Mouse (Mus musculus) small intestine, adult 2 months (tissue): ENCODE results near the gene Rbp7. TPM values are rescaled to one million over a fixed set of nuclear protein-coding genes. Genes with fewer than 3 reads are reported as not detected.

Experiments used
- H3K27ac ChIP-seq: fragments of 200-500 bp; 2 replicates; pipeline ENCODE4 v1.5.1; 2012; ENCODE audit warnings: low read depth, low read length, control low read depth, inconsistent platforms; ENCODE audit not compliant: insufficient read depth
- H3K27me3 ChIP-seq: fragments of 200-500 bp; 2 replicates; pipeline ENCODE4 v1.6.1; 2012; ENCODE audit warnings: mild to moderate bottlenecking, moderate library complexity, low read length, inconsistent platforms; ENCODE audit not compliant: control insufficient read depth, insufficient read depth
- H3K36me3 ChIP-seq: fragments of 200-500 bp; 2 replicates; pipeline ENCODE4 v1.6.1; 2012; ENCODE audit warnings: mild to moderate bottlenecking, low read length, control low read depth, inconsistent platforms; ENCODE audit not compliant: control insufficient read depth, insufficient read depth
- H3K4me1 ChIP-seq: fragments of 200-500 bp; 2 replicates; pipeline ENCODE4 v1.6.1; 2012; ENCODE audit warnings: low read length, inconsistent platforms, mixed read lengths; ENCODE audit not compliant: control insufficient read depth, insufficient read depth, insufficient read length
- H3K4me3 ChIP-seq: fragments of 200-500 bp; 2 replicates; pipeline ENCODE4 v1.5.1; 2012; ENCODE audit warnings: low read depth, mild to moderate bottlenecking, control low read depth, inconsistent platforms, low read length, moderate library complexity
- CTCF ChIP-seq: fragments of 200-500 bp; IDR thresholded peaks from 2 replicates; pipeline ENCODE4 v1.5.1; 2012; ENCODE audit warnings: low read depth, mild to moderate bottlenecking, control low read depth, inconsistent platforms, low read length, moderate library complexity, mixed read lengths; ENCODE audit not compliant: insufficient replicate concordance, insufficient read length; ENCODE audit errors: extremely low read depth
- POLR2A ChIP-seq: fragments of 200-500 bp; IDR thresholded peaks from 2 replicates; pipeline ENCODE4 v1.6.1; 2012; ENCODE audit warnings: low read depth, mild to moderate bottlenecking, control low read depth, inconsistent platforms, low read length, moderate library complexity
- WGBS: fragments of 180-500 bp; shearing (Covaris S2); methylation state at CpG from one replicate; pipeline ENCODE4 v1.1.7; 2018; 5-methylcytosine and 5-hydroxymethylcytosine counted together
- polyA plus RNA-seq: library from polyadenylated mRNA; depleted of rRNA; stranded (reverse); fragments of >200 nt; gene quantifications from 2 replicates; pipeline ENCODE4 v1.2.3, GENCODE M21; 2012

The Rbp7 gene
- polyA plus RNA-seq, 1 experiment, result 3.9 TPM

DNA sequence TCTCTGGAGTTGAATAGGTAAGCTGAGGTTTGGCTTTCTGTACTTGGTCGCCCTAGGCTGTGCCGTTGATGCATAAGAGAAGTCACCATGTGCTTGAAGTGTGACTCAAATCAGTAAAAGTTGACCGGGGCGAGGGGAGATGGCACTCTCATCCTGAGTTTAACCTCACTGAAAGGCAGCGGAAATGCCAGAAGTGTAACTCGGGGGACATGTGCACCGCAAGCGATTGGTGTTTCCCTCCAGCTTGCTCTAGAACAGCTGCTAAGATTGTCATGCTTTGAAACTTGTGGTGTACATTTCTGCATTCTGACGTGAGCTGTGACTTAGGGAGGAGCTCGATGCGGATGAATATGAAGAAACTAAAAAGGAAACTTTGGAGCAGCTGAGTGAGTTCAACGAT is 33.0 kb upstream of the Rbp7 start:
- H3K27ac ChIP-seq, result peak overlapping the region; percentile 33; the same call in 1 of the 2 replicates
- peaks cover 29% of the 10 kb centered on the region for H3K36me3 ChIP-seq
- peaks cover 10% of the 10 kb centered on the region; the same call in 1 of the 2 replicates for H3K4me1 ChIP-seq
- no peak overlapping the region; the same call in 1 of the 2 replicates for H3K4me3 ChIP-seq
- WGBS, result 87% methylated on average over 12 of the region's 12 CpGs
- H3K27me3 ChIP-seq, result no peaks in the 10 kb centered on the region
- TF ChIP-seq POLR2A, result no peak
- no peak for TF ChIP-seq CTCF

DNA sequence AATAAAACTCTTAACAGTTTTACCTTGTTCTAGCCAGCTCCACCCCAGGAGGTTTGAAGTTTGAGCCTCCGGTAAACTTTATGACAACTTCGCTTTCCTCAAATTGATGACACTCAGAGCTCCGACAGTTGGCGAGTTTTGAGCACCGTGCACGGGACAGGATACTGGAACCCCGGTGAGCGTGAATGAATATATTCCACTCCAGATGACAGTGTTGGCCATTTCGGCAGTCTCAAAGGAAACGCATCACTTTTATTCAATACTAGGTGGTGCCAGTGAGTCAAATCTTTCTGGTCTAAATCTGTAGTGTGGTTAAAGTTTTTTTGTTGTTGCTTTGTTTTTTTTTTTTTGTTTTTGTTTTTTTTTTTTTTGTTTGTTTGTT is 31.0 kb upstream of the Rbp7 start:
- peak overlapping the region; percentile 72 for H3K27ac ChIP-seq
- peaks cover 8% of the 10 kb centered on the region; the same call in 1 of the 2 replicates for H3K4me1 ChIP-seq
- under 1% methylated on average over 10 of the region's 10 CpGs for WGBS
- H3K27me3 ChIP-seq, result no peaks in the 10 kb centered on the region
- TF ChIP-seq CTCF (peak; percentile 9; the same call in 1 of the 2 replicates), POLR2A (no peak)
- peaks cover 22% of the 10 kb centered on the region for H3K36me3 ChIP-seq
- H3K4me3 ChIP-seq, result peak overlapping the region; percentile 84

- Histone ChIP-seq H3K27ac (peak within 1 kb of the TSS; percentile 72), H3K4me1 (peaks cover 8% of the 10 kb centered on the region; the same call in 1 of the 2 replicates), H3K4me3 (peak within 1 kb of the TSS; percentile 84), H3K27me3 (no peaks in the 10 kb centered on the region), H3K36me3 (peaks cover 22% of the 10 kb centered on the region)
- no peak for TF ChIP-seq CTCF
- TF ChIP-seq POLR2A, result peak; percentile 58
- under 1% methylated on average over 60 of the region's 60 CpGs for WGBS
Observed at GRCm38 (mm10) chr4:149485053-149485824, 30.5 kb upstream of the Rbp7 start, which contains the start of the genes Nmnat1 and Lzic. TSS of gene Nmnat1 (minus strand) at chr4:149485202. TSS of gene Lzic (plus strand) at chr4:149485229.

DNA sequence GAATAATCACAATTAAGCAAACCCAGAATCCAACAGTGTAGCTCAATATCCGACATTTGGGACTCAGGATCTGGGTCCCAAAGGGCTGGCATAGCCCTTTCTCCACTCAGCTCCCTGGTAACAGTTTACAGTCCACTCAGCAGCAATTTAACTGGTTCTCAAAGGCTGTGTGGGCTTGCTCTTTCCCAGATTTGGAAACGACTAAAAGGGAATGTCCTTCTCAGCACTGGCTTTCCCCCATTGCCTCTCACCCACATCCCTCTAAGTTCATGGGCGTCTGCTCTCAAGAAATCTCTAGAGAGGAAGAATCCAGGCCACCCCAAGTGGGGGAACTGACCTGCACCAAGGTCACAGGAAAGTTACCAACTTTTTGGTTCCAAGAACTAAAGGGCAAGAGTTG is 29.8 kb upstream of the Rbp7 start:
- Histone ChIP-seq H3K4me3 (peak overlapping the region; percentile 84), H3K27ac (peak overlapping the region; percentile 59), H3K27me3 (no peaks in the 10 kb centered on the region), H3K4me1 (peaks cover 6% of the 10 kb centered on the region; the same call in 1 of the 2 replicates), H3K36me3 (peaks cover 21% of the 10 kb centered on the region)
- 44% methylated on average over 3 of the region's 3 CpGs for WGBS
- TF ChIP-seq POLR2A (no peak), CTCF (no peak)

GRCm38 (mm10) chr4:149477078-149477477 is 22.3 kb upstream of the Rbp7 start, which contains the start of gene Tmem274:
TSS of gene Tmem274 (plus strand) at chr4:149477378.
- WGBS, result 91% methylated on average over 11 of the region's 11 CpGs
- H3K27me3 ChIP-seq, result no peaks in the 10 kb centered on the region
- H3K36me3 ChIP-seq, result peaks cover 12% of the 10 kb centered on the region
- no peak within 1 kb of the TSS for H3K4me3 ChIP-seq
- no peak for TF ChIP-seq POLR2A
- TF ChIP-seq CTCF, result no peak
- H3K4me1 ChIP-seq, result no peaks in the 10 kb centered on the region
- H3K27ac ChIP-seq, result no peak within 1 kb of the TSS

DNA sequence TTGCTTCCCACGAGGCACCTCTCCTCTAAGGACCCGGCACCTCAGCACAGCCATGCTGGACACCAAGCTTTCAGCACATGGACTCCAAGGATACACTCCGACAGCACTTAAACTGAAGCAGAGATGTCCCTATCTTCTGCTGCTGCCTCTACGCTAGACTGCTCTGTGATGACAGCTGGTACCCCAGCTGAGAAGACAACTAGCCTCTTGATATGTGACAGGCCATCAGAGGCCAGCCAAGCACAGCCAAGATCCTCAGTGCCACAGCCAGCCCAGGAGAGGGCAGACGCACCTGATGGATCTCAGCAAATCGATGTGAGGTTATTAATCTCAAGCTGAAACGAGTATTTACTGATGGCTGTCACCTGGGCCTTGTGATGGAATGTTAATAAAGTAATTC is 20.3 kb upstream of the Rbp7 start:
- Histone ChIP-seq H3K27ac (no peak overlapping the region), H3K36me3 (peaks cover 18% of the 10 kb centered on the region), H3K4me3 (no peak overlapping the region), H3K27me3 (no peaks in the 10 kb centered on the region), H3K4me1 (no peaks in the 10 kb centered on the region)
- no peak for TF ChIP-seq CTCF
- TF ChIP-seq POLR2A, result no peak
- 63% methylated on average over 7 of the region's 7 CpGs for WGBS

DNA sequence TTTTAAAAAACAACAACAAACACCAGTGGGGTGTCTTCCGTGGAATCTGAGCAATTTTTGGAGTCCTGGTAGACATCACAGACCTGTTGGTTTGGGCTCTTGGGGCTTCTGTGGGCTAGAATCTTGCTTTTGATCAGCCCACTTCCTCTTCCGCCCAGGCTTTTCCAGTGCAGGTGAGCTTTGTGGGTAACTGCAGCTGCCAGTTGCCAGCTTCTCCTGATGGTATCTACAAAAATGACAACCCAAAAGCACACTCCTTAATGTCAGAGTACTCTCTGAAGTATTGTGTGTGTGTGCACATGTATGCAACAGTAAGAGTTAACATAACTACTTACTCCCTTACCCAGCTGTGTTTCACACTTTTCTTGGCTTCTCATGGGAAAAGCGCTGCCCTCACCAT is 14.8 kb upstream of the Rbp7 start:
- TF ChIP-seq CTCF (no peak), POLR2A (no peak)
- peaks cover 28% of the 10 kb centered on the region for H3K36me3 ChIP-seq
- no peaks in the 10 kb centered on the region for H3K27me3 ChIP-seq
- H3K4me3 ChIP-seq, result no peak overlapping the region
- WGBS, result 94% methylated on average over 3 of the region's 3 CpGs
- no peak overlapping the region for H3K27ac ChIP-seq
- H3K4me1 ChIP-seq, result peaks cover 5% of the 10 kb centered on the region; the same call in 1 of the 2 replicates
